Mouse (Mus musculus): ENCODE data around the gene Uck1. TPM values are rescaled to one million over a fixed set of nuclear protein-coding genes. Genes with fewer than 3 reads are reported as not detected.

The Uck1 gene
- total RNA-seq, 2 experiments from 2014 or later: 53.1 to 58.3 TPM

DNA sequence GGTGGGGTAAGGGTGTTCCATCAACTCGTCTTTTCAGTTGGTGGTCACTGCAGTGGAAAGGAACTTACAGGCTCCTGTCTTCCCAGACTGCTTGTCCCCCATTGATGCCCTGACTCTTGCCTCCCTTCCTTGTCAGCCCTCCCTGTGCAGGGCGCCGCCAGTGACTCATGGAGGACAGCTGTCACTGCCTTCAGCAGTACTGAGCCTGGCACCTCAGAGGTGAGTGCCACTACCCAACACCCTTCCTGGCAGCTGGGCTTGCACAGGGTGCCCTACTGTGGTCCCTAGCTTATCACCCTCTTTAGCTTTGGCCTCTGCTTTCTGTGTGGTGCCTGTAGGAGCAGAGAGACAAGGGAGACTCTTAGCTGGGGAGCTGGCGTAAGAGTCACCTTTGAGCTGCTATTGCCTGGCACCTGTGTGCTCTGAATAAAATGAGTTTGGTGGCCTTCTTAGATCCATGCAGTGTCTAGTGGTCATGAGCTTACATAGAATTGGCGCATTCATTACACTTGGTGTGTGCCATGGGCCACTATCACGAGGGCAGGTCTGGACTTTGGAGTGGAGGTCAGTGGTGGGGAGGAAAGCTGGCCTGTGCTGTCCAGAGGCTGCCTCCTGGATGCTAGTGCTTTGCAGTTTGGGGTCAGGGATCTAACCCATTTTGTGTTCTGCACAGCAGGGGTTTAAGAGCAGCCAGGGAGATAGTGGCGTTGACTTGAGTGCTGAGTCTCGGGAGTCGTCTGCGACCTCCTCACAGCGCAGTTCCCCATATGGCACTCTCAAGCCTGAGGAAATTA, 41.2 kb downstream of the Uck1 start:
- DNase-seq: no peak

DNA sequence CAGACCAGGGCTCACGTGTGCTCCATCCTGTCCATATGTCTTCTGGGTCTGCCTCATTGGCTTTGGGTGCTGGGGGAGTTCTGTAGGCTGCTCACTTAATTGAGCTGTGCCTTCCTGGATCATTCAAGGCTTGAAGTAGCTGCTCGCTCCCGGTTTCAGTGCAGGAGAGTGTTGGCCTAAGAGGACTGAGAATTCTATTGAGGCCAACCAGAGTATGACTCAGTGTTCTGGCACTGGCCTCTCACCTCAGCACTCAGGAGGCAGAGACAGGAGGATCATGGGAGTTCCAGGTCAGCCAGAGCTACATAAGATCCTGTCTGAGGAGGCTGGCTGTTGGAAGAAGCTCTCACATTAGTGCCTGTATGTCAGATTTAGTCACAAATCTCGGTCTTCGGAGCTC, 41.8 kb downstream of the Uck1 start:
- no peak for DNase-seq

DNA sequence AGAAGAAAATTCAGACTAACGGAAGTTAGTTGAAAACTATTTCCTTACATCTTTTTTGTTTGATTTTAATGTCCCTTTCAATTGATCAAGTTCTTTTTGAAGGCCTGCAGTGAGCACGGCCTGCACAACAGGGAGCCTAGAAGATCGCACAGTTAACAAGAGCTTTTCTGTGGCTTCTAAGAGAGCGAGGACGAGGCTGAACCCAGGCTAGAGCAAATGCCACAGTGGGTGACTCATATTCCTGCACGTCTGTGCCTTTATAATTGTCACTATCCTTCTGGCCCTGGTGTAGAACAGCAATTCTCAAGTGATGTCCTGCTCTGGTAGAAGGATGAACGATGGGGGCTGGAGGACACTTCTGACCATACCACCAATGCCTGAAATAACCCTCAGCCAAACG, 42.3 kb downstream of the Uck1 start:
- no peak for DNase-seq

DNA sequence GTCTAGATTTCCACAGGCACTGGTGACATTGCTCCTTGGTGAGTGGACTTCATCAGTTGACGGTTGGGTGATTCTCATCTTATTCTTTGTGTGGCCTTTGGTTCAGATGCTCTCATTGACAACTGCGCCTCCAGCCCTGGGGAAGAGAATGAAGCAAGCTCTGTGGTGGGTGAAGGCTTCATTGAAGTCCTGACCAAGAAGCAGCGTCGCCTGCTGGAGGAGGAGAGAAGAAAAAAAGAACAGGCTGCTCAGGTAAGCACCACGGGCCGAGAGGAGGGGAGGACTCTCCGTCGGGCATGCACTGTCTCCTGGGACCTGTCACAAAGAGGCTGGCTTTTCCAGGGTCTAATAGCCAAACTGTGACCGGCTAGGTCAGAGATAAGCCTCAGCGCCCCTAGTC, 43.5 kb downstream of the Uck1 start:
- DNase-seq: no peak

DNA sequence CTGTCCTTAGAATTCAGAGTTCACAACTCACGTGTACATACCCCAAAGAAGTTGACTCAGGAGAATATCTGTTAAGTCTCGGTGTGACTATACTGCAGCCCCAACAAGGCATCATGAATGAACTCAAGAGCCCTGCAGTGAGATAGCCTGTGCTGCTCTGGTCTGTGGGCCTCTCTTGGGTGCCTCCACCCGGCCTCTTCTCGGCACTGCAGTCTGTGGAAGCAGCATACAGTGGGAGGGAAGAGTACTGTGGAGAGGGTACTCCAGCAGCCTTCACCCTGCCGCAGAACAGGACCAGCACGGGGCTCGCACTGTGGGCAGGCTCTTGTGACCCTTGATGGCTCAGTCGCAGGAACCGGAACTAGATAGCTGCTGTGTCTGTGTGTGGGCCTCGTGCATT, 44.4 kb downstream of the Uck1 start:
- no peak for DNase-seq

DNA sequence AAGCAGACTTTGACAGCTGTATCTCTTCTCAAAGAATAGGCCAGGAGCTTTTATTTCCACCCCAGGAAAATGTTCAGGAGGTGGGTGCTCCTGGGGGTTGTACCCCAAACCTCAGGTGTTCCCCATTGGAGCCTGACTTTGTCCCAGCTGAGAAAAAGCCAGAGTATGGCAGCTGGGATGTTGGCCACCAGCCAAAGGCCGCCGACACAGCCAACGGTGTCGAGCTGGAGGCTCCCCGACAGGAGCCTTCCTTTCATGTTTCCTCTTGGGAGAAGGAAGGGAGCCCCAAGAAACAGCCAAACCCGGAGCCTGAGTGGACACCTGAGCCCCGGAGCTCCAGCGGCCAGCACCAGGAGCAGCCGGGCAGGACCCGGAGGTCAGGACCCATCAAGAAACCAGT, 47.0 kb downstream of the Uck1 start:
- no peak for DNase-seq

DNA sequence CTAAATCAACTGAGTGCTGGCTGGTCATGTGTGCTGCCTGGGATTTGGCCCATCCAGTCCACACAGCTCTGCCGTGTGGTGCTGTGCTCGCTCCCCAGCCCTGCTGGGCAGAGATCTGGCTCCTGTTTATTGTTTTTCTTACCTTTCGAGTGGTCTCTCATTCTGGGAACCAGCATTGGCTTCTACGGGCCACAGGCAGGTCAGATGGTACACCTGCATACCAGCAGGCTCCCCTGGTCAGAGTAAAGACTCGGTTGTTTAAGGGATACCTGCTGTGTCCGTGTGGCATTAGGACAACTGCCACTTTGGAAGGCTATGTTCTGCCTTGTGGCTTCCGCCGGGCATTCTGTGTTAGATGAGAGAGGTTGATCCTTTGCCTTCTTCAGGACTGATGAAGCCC, 48.3 kb downstream of the Uck1 start:
- no peak for DNase-seq

DNA sequence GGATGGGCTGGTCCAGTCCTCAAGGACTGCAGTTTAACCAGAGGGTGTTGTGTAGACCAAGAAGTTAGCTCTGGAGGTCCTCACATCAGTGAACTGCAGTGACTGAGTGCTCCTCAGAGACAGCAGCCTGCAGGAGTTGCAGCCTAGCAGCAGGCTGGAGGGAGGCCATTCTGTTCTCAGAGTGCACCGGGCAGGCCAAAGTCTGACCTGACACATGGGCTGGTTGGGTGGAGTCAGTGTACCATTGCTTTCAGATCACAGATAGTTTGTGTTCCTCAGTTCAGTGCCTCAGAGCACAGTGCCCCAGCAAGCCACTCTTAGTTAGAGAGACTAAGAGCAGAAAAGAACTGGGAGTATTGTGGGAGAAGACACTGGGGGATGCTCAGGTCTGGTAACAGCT, 52.3 kb downstream of the Uck1 start:
- no peak for DNase-seq

Other genes starting within 250 kb of the Uck1 start
- 1 to 10 TPM; 4.5 to 5.3 TPM for gene Fam78a, start 175.3 kb downstream of the Uck1 start, total RNA-seq (2021)
- gene Plpp7, start 164.6 kb downstream of the Uck1 start, total RNA-seq (2021): 10 to 100 TPM; 23.2 to 24.9 TPM
- 100 to 1,000 TPM; 271 to 276 TPM for gene Prrc2b, start 109.1 kb downstream of the Uck1 start, total RNA-seq (2021)
- 10 to 100 TPM; 25.6 to 26.4 TPM for gene Pomt1, start 23.6 kb downstream of the Uck1 start, total RNA-seq (2021)
- gene Golga2, start 27.2 kb upstream of the Uck1 start, total RNA-seq (2021): 10 to 100 TPM; 79.9 to 81.2 TPM
- 100 to 1,000 TPM; 208 to 224 TPM for gene Swi5, start 27.9 kb upstream of the Uck1 start, total RNA-seq (2021)
- gene Ciz1, start 92.2 kb upstream of the Uck1 start, total RNA-seq (2021): 10 to 100 TPM; 69.8 to 94.5 TPM
- gene Dnm1, start 93.2 kb upstream of the Uck1 start, total RNA-seq (2021): 1,000 to 10,000 TPM; 1,246 to 1,312 TPM
- gene 1110008P14Rik, start 121.8 kb upstream of the Uck1 start, total RNA-seq (2021): 100 to 1,000 TPM; 160 to 170 TPM
- 10 to 100 TPM in 1 of 2 experiments, under 1 TPM in 1; 0.65 to 13.4 TPM for gene Lcn2, start 128.1 kb upstream of the Uck1 start, total RNA-seq (2021)
- gene Ptges2, start 135.7 kb upstream of the Uck1 start, total RNA-seq (2021): 10 to 100 TPM; 37.1 to 37.7 TPM
- gene Naif1, start 190.3 kb upstream of the Uck1 start, total RNA-seq (2021): 1 to 10 TPM; 4.2 to 4.4 TPM
- 10 to 100 TPM; 58.1 to 60.0 TPM for gene Slc25a25, start 191.3 kb upstream of the Uck1 start, total RNA-seq (2021)